In the genomic region with DNA sequence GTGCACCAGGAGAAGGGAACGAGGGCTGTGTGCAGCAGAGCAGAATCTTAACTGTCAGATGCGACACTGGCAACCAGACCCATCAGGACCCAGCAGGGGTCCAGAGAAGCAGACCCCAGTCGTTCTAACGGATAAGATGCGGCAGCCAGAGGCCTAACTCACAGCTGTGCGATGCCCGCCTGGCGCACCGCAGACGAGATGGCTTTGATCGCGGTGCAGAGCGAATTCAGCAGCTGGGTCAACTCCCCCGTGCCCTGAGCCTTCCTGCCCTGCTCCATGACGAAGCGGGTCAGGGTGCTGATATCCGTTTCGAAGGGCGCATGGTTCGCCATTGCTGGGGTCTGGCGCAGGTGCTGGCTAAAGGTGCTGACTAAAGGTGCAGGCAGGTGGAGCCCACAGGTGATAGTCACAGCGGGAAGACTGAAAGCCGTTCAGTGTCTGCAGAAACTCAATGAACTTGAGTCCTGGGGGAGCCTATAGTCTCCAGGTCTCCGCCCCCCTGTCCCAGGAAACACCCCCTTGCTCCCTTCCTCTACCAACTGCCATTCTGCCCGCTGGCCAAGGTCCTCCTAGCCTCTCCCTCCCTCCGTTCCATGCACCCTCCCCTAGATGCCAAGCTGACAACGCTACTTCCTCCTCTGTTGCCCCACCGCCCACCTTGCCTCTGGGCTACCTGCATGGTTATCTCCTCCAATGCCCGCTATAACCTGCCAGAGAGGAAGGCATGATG, we compare ENCODE assay signal across 9 mouse cellular contexts. TPM values are rescaled to one million over a fixed set of nuclear protein-coding genes. Genes with fewer than 3 reads are reported as not detected.
DNase-seq lines count a peak whose midpoint lies in the region; ATAC-seq and TF ChIP-seq lines count a peak whose summit lies in the region.
"Had no signal": no experiment of that assay in that cellular context is flagged by ENCODE, and none has a peak within 500 bp of the region (broad histone marks: within the 10 kb centered on the region; RNA-seq: fewer than 3 reads in every experiment).

A gene (minus strand): TSS at position 571 of the 730 bp plus-strand sequence.

- peak within 1 kb of the TSS; percentile 58 for H3K4me2 ChIP-seq in hindbrain, embryonic 14.5 days (replicated peaks)
- peak within 1 kb of the TSS; percentile 39 for H3K4me2 ChIP-seq in liver, embryonic 11.5 days

- peaks cover 2% of the 10 kb centered on the region in 2 experiments; a peak in 1 of 4 replicates for H3K4me1 ChIP-seq in ES-E14 (ENCODE audit: control insufficient read depth in 2 of 2, insufficient read depth in 2 of 2, low read length in 2 of 2, poor library complexity in 1 of 2)
- H3K4me1 ChIP-seq in hindbrain, embryonic 14.5 days (replicated peaks; ENCODE audit: control insufficient read depth, insufficient read depth, low read length), result peaks cover 7% of the 10 kb centered on the region; the same call in 1 of the 2 replicates
- H3K4me1 ChIP-seq in liver, embryonic 11.5 days (replicated peaks; ENCODE audit: control insufficient read depth, insufficient read depth, low read length), result no peaks in the 10 kb centered on the region

- WGBS in hindbrain, embryonic 14.5 days, result 6% methylated on average over 29 of the region's 29 CpGs
- 6% methylated on average over 29 of the region's 29 CpGs for WGBS in liver, embryonic 11.5 days

- H3K9ac ChIP-seq in ES-E14 (ENCODE audit: insufficient read depth, low read depth, low read length, poor library complexity, severe bottlenecking), result no peak within 1 kb of the TSS; the same call in 1 of the 2 replicates
- H3K9ac ChIP-seq in hindbrain, embryonic 14.5 days, result peak within 1 kb of the TSS; percentile 53; the same call in 1 of the 2 replicates
- no peak within 1 kb of the TSS for H3K9ac ChIP-seq in liver, embryonic 11.5 days (ENCODE audit: low read depth, low read length)

- peak; percentile 19 to 21 for DNase-seq in cerebellum, postnatal 14 days
- DNase-seq in ES-E14 (ENCODE audit: low read depth, low spot score), result no peak
- DNase-seq in hindbrain, embryonic 14.5 days (ENCODE audit: low spot score), result no peak
- DNase-seq in liver, embryonic 11.5 days (ENCODE audit: low spot score), result no peak
- DNase-seq in retina, embryonic 14.5 days (ENCODE audit: low spot score), result peak; percentile 56
- no peak for DNase-seq in cerebellum, adult 11 months
- DNase-seq in layer of hippocampus, adult 18-20 months (ENCODE audit: low spot score in 2 of 2), result no peak

- H3K36me3 ChIP-seq in ES-E14 (ENCODE audit: control insufficient read depth, insufficient read depth, low read length, poor library complexity, severe bottlenecking), result no peaks in the 10 kb centered on the region
- no peaks in the 10 kb centered on the region for H3K36me3 ChIP-seq in hindbrain, embryonic 14.5 days (replicated peaks; ENCODE audit: control insufficient read depth, insufficient read depth)
- H3K36me3 ChIP-seq in liver, embryonic 11.5 days (ENCODE audit: control insufficient read depth, insufficient read depth, low read length), result no peaks in the 10 kb centered on the region

- peak within 1 kb of the TSS; percentile 54 to 60 for H3K4me3 ChIP-seq in ES-E14 (ENCODE audit: insufficient read depth in 1 of 2, low read depth in 1 of 2, low read length in 2 of 2, poor library complexity in 1 of 2, severe bottlenecking in 1 of 2)
- peak within 1 kb of the TSS; percentile 29 for H3K4me3 ChIP-seq in hindbrain, embryonic 14.5 days (replicated peaks; ENCODE audit: low read length)
- peak within 1 kb of the TSS; percentile 5 for H3K4me3 ChIP-seq in liver, embryonic 11.5 days (ENCODE audit: low read depth, low read length)

- in situ Hi-C loops in ES-E14 (cut with MboI; ENCODE audit: low sequenced_read_pairs in 2 of 2, unreplicated experiment in 2 of 2), result no loop called here

- no peak within 1 kb of the TSS for H3K27ac ChIP-seq in ES-E14 (ENCODE audit: insufficient read depth, low read depth, low read length, poor library complexity, severe bottlenecking)
- no peak within 1 kb of the TSS for H3K27ac ChIP-seq in hindbrain, embryonic 14.5 days
- H3K27ac ChIP-seq in liver, embryonic 11.5 days (ENCODE audit: low read depth, low read length), result no peak within 1 kb of the TSS
- H3K27ac ChIP-seq: macrophage had no signal

- peaks cover 29% of the 10 kb centered on the region for H3K27me3 ChIP-seq in hindbrain, embryonic 14.5 days (ENCODE audit: control insufficient read depth, insufficient read depth, low read length)
- H3K27me3 ChIP-seq in liver, embryonic 11.5 days (replicated peaks; ENCODE audit: control insufficient read depth, insufficient read depth, low read length), result peaks cover 26% of the 10 kb centered on the region

- no peak for ATAC-seq in cerebellum, adult (ENCODE audit: insufficient number of reproducible peaks, low FRiP score, low TSS enrichment)
- peak; percentile 40; the same call in 1 of the 2 replicates for ATAC-seq in hindbrain, embryonic 14.5 days (ENCODE audit: low FRiP score)
- no peak; the same call in 1 of the 2 replicates for ATAC-seq in liver, embryonic 11.5 days (replicated peaks; ENCODE audit: low FRiP score)

- H3K9me3 ChIP-seq in ES-E14 (ENCODE audit: control insufficient read depth, insufficient read depth, low read depth, low read length), result no peaks in the 10 kb centered on the region
- H3K9me3 ChIP-seq in hindbrain, embryonic 14.5 days (ENCODE audit: control insufficient read depth, low read length), result no peaks in the 10 kb centered on the region
- H3K9me3 ChIP-seq in liver, embryonic 11.5 days (ENCODE audit: control insufficient read depth, low read length), result no peaks in the 10 kb centered on the region

TF ChIP-seq in ES-E14, 5 proteins besides CTCF, POLR2A, EP300 and RAD21:
- TF ChIP-seq MAFK (IDR thresholded peaks at IDR 0.05; ENCODE audit: insufficient read depth, low read depth, low read length) (no peak), ZC3H11A (IDR thresholded peaks at IDR 0.05; ENCODE audit: borderline replicate concordance, low read depth, low read length) (no peak), HCFC1 (IDR thresholded peaks at IDR 0.05; ENCODE audit: borderline replicate concordance, insufficient read depth, low read length) (no peak), CHD2 (IDR thresholded peaks at IDR 0.05; ENCODE audit: low read depth, low read length) (no peak), ZNF384 (IDR thresholded peaks at IDR 0.05; ENCODE audit: low read depth, low read length) (no peak)
TF ChIP-seq in ES-E14: peak in this region for 0.

RNA-seq across cellular contexts. Expression of the gene that starts here (rescaled TPM):
- total RNA-seq in ES-E14 (2012; rRNA removed), result 0.95 and 2.6 TPM in 2 replicates
- polyA plus RNA-seq in hindbrain, embryonic 14.5 days (2014; fragmentation: Nextera tagmentation; extraction: Ambion mirVana), result 0.60 and 0.76 TPM in 2 replicates
- not detected in 2 replicates for polyA plus RNA-seq in liver, embryonic 11.5 days (2014; fragmentation: Nextera tagmentation; extraction: Ambion mirVana)
- under 1 TPM in 1 of 2 experiments, not detected in 1; 0.57 TPM for total RNA-seq in layer of hippocampus, adult 18-20 months (2021)

Comparison
In these comparisons a context has a peak if more than half of its experiments do, and no peak if none do; other contexts are left out.
1. DNase-seq: peak in cerebellum, postnatal 14 days (2 of 2) and retina, embryonic 14.5 days (single experiment); none in ES-E14 (single experiment), hindbrain, embryonic 14.5 days (single experiment), liver, embryonic 11.5 days (single experiment), cerebellum, adult 11 months (single experiment) and layer of hippocampus, adult 18-20 months (0 of 2).
2. Peak in ATAC-seq, H3K4me3 ChIP-seq, H3K9ac ChIP-seq and H3K4me2 ChIP-seq in hindbrain, embryonic 14.5 days; RNA of the gene not detected or under 1 TPM.
3. H3K4me3 ChIP-seq: peak in every context shown above with its lines; median percentile 57 in ES-E14; 29 in hindbrain, embryonic 14.5 days; 5 in liver, embryonic 11.5 days.